In genomic region chr13:64447947-64448346, GRCm38 (mm10) we compare ENCODE assay signal across 9 mouse cellular contexts. TPM values are rescaled to one million over a fixed set of nuclear protein-coding genes. Genes with fewer than 3 reads are reported as not detected.
DNase-seq lines count a peak whose midpoint lies in the region; ATAC-seq lines count a peak whose summit lies in the region.
"Had no signal": no experiment of that assay in that cellular context is flagged by ENCODE, and none has a peak within 500 bp of the region (broad histone marks: within the 10 kb centered on the region; RNA-seq: fewer than 3 reads in every experiment).

No protein-coding gene starts in this region.

- 3% methylated on average over 1 of the region's 1 CpGs for WGBS in midbrain, embryonic 11.5 days
- 0% methylated on average over 1 of the region's 1 CpGs for WGBS in midbrain, embryonic 15.5 days
- WGBS in embryonic facial prominence, embryonic 12.5 days: 2% methylated on average over 1 of the region's 1 CpGs
- WGBS in liver, embryonic 11.5 days: 0% methylated on average over 1 of the region's 1 CpGs

- DNase-seq in adrenal gland, postnatal 14 days: peak; percentile 51
- no peak for DNase-seq in adrenal gland, postnatal 4 days (ENCODE audit: low spot score in 2 of 2)
- DNase-seq in midbrain, embryonic 11.5 days (ENCODE audit: low spot score, missing footprints): no peak
- DNase-seq in liver, embryonic 11.5 days (ENCODE audit: low spot score): no peak
- peak; percentile 37 for DNase-seq in retina, postnatal 7 days (ENCODE audit: low read depth, low spot score)
- DNase-seq in gastrocnemius, adult 18-20 months (ENCODE audit: low spot score): no peak

- no peaks in the 10 kb centered on the region for H3K9me3 ChIP-seq in midbrain, embryonic 11.5 days (ENCODE audit: control insufficient read depth, low read length)
- no peaks in the 10 kb centered on the region for H3K9me3 ChIP-seq in midbrain, embryonic 15.5 days
- no peaks in the 10 kb centered on the region for H3K9me3 ChIP-seq in embryonic facial prominence, embryonic 12.5 days
- H3K9me3 ChIP-seq in liver, embryonic 11.5 days (ENCODE audit: control insufficient read depth, low read length): no peaks in the 10 kb centered on the region

- H3K27ac ChIP-seq in midbrain, embryonic 11.5 days (ENCODE audit: low read depth, low read length): no peak overlapping the region
- no peak overlapping the region for H3K27ac ChIP-seq in midbrain, embryonic 15.5 days
- no peak overlapping the region for H3K27ac ChIP-seq in embryonic facial prominence, embryonic 12.5 days
- no peak overlapping the region for H3K27ac ChIP-seq in liver, embryonic 11.5 days (ENCODE audit: low read depth, low read length)

- no peak overlapping the region for H3K4me2 ChIP-seq in midbrain, embryonic 11.5 days
- no peak overlapping the region for H3K4me2 ChIP-seq in midbrain, embryonic 15.5 days
- H3K4me2 ChIP-seq in embryonic facial prominence, embryonic 12.5 days (replicated peaks): no peak overlapping the region
- no peak overlapping the region for H3K4me2 ChIP-seq in liver, embryonic 11.5 days

- H3K27me3 ChIP-seq in midbrain, embryonic 11.5 days (ENCODE audit: control insufficient read depth, insufficient read depth, low read length): no peaks in the 10 kb centered on the region
- no peaks in the 10 kb centered on the region for H3K27me3 ChIP-seq in midbrain, embryonic 15.5 days (replicated peaks)
- H3K27me3 ChIP-seq in embryonic facial prominence, embryonic 12.5 days: no peaks in the 10 kb centered on the region
- no peaks in the 10 kb centered on the region for H3K27me3 ChIP-seq in liver, embryonic 11.5 days (replicated peaks; ENCODE audit: control insufficient read depth, insufficient read depth, low read length)

- H3K36me3 ChIP-seq in midbrain, embryonic 11.5 days (ENCODE audit: control insufficient read depth, insufficient read depth, low read length): no peaks in the 10 kb centered on the region
- no peaks in the 10 kb centered on the region for H3K36me3 ChIP-seq in midbrain, embryonic 15.5 days (replicated peaks)
- H3K36me3 ChIP-seq in embryonic facial prominence, embryonic 12.5 days: no peaks in the 10 kb centered on the region
- H3K36me3 ChIP-seq in liver, embryonic 11.5 days (ENCODE audit: control insufficient read depth, insufficient read depth, low read length): no peaks in the 10 kb centered on the region

- H3K4me3 ChIP-seq in midbrain, embryonic 11.5 days (ENCODE audit: low read depth, low read length): no peak overlapping the region
- H3K4me3 ChIP-seq in midbrain, embryonic 15.5 days: no peak overlapping the region
- no peak overlapping the region for H3K4me3 ChIP-seq in embryonic facial prominence, embryonic 12.5 days
- H3K4me3 ChIP-seq in liver, embryonic 11.5 days (ENCODE audit: low read depth, low read length): no peak overlapping the region

- ATAC-seq in midbrain, embryonic 11.5 days (ENCODE audit: low FRiP score): peak; percentile 61; the same call in 1 of the 2 replicates
- no peak for ATAC-seq in midbrain, embryonic 15.5 days (replicated peaks)
- 0 out of 2 replicates have a peak, but pooled peaks have one; percentile 10 for ATAC-seq in embryonic facial prominence, embryonic 12.5 days (ENCODE audit: insufficient number of reproducible peaks, insufficient read depth, low FRiP score, low TSS enrichment)
- ATAC-seq in liver, embryonic 11.5 days (replicated peaks; ENCODE audit: low FRiP score): peak; percentile 60

- H3K4me1 ChIP-seq in midbrain, embryonic 11.5 days (ENCODE audit: control insufficient read depth, insufficient read depth, low read length): no peaks in the 10 kb centered on the region
- no peaks in the 10 kb centered on the region for H3K4me1 ChIP-seq in midbrain, embryonic 15.5 days
- H3K4me1 ChIP-seq in embryonic facial prominence, embryonic 12.5 days: no peaks in the 10 kb centered on the region
- H3K4me1 ChIP-seq in liver, embryonic 11.5 days (replicated peaks; ENCODE audit: control insufficient read depth, insufficient read depth, low read length): no peaks in the 10 kb centered on the region; the same call in 1 of the 2 replicates

- no peak overlapping the region for H3K9ac ChIP-seq in midbrain, embryonic 11.5 days (ENCODE audit: low read length)
- no peak overlapping the region for H3K9ac ChIP-seq in midbrain, embryonic 15.5 days
- no peak overlapping the region for H3K9ac ChIP-seq in embryonic facial prominence, embryonic 12.5 days
- no peak overlapping the region for H3K9ac ChIP-seq in liver, embryonic 11.5 days (ENCODE audit: low read depth, low read length)

RNA-seq across cellular contexts. Expression of gene Cdk20, which starts 15.8 kb away (rescaled TPM):
- 4.3 and 5.1 TPM in 2 replicates for total RNA-seq in adrenal gland, postnatal 14 days (2021)
- total RNA-seq in adrenal gland, postnatal 4 days (2021): 1 to 10 TPM; 4.5 to 5.2 TPM
- polyA plus RNA-seq in midbrain, embryonic 11.5 days (2014; fragmentation: Nextera tagmentation; extraction: Ambion mirVana): 7.1 and 8.6 TPM in 2 replicates
- 29.7 and 29.9 TPM in 2 replicates for polyA plus RNA-seq in midbrain, embryonic 15.5 days (2015; fragmentation: Nextera tagmentation; extraction: Ambion mirVana)
- polyA plus RNA-seq in embryonic facial prominence, embryonic 12.5 days (2016; fragmentation: Nextera tagmentation; extraction: Ambion mirVana): 11.3 and 13.0 TPM in 2 replicates
- 6.4 and 7.9 TPM in 2 replicates for polyA plus RNA-seq in liver, embryonic 11.5 days (2014; fragmentation: Nextera tagmentation; extraction: Ambion mirVana)
- total RNA-seq in gastrocnemius, adult 18-20 months (2021): 1 to 10 TPM; 3.1 to 3.3 TPM

RNA-seq across cellular contexts. Expression of gene Fam240b, which starts 49.6 kb away (rescaled TPM):
- total RNA-seq in adrenal gland, postnatal 14 days (2021): not detected in 2 replicates
- not detected for total RNA-seq in adrenal gland, postnatal 4 days (2021)
- not detected in 2 replicates for polyA plus RNA-seq in midbrain, embryonic 11.5 days (2014; fragmentation: Nextera tagmentation; extraction: Ambion mirVana)
- polyA plus RNA-seq in midbrain, embryonic 15.5 days (2015; fragmentation: Nextera tagmentation; extraction: Ambion mirVana): not detected in 2 replicates
- polyA plus RNA-seq in embryonic facial prominence, embryonic 12.5 days (2016; fragmentation: Nextera tagmentation; extraction: Ambion mirVana): not detected in 2 replicates
- not detected in 2 replicates for polyA plus RNA-seq in liver, embryonic 11.5 days (2014; fragmentation: Nextera tagmentation; extraction: Ambion mirVana)
- under 1 TPM; 0.62 to 0.71 TPM for total RNA-seq in gastrocnemius, adult 18-20 months (2021)
- polyA plus RNA-seq: lung, embryonic 16.5 days had no signal

Comparison
In these comparisons a context has a peak if more than half of its experiments do, and no peak if none do; other contexts are left out.
1. DNase-seq: peak in adrenal gland, postnatal 14 days (single experiment) and retina, postnatal 7 days (single experiment); none in adrenal gland, postnatal 4 days (0 of 2), midbrain, embryonic 11.5 days (single experiment), liver, embryonic 11.5 days (single experiment) and gastrocnemius, adult 18-20 months (single experiment).